In the genomic region with DNA sequence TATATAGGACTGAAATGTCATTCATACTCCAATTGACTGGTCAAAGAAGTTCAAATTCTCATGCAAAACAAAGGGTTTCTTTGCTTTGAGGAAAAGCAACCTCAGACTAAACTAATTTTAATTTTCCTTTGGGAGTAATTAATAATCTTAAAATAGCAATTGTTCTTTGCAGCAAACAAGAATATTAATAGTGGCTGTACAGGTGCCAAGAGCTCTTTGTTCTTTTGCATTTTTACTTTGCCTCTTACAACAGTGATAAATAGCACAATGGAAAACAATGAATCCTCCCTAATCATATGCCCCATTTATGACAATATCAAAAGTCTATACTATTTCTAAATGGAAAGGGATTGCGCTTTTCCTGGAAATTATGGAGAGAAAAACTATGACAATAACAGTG, we compare ENCODE assay signal across 19 mouse cellular contexts. TPM values are rescaled to one million over a fixed set of nuclear protein-coding genes. Genes with fewer than 3 reads are reported as not detected.
A peak's percentile ranks its signal among the peaks of the same experiment; 100 is the strongest.
DNase-seq lines count a peak whose midpoint lies in the region; ATAC-seq and TF ChIP-seq lines count a peak whose summit lies in the region.
"Had no signal": no experiment of that assay in that cellular context is flagged by ENCODE, and none has a peak within 500 bp of the region (broad histone marks: within the 10 kb centered on the region; RNA-seq: fewer than 3 reads in every experiment).

No protein-coding gene starts in this region.

- peaks cover 3% of the 10 kb centered on the region; the same call in 1 of the 2 replicates for H3K4me1 ChIP-seq in kidney, adult 2 months (ENCODE audit: control insufficient read depth, insufficient read depth, low read length)
- H3K4me1 ChIP-seq in liver, embryonic 12.5 days, result peaks cover 87% of the 10 kb centered on the region
- H3K4me1 ChIP-seq in liver, embryonic 14.5 days (replicated peaks; ENCODE audit: control insufficient read depth in 2 of 2, insufficient read depth in 2 of 2, low read length in 1 of 2), result peaks cover 61 to 67% of the 10 kb centered on the region in 2 experiments

- no peak overlapping the region for H3K4me3 ChIP-seq in kidney, adult 2 months (ENCODE audit: insufficient read depth, low read depth, low read length)
- H3K4me3 ChIP-seq in liver, embryonic 12.5 days, result no peak overlapping the region
- H3K4me3 ChIP-seq in liver, embryonic 14.5 days (ENCODE audit: insufficient read depth in 1 of 2, low read depth in 2 of 2, low read length in 2 of 2), result no peak overlapping the region; a peak in 1 of 4 replicates
- H3K4me3 ChIP-seq: embryonic facial prominence, embryonic 13.5 days; forebrain, embryonic 12.5 days; heart, embryonic 12.5 days; hindbrain, embryonic 15.5 days had no signal

- TF ChIP-seq POLR2A in kidney, adult 2 months (IDR thresholded peaks at IDR 0.05; ENCODE audit: low read depth, low read length), result no peak

- H3K27ac ChIP-seq in kidney, adult 2 months (ENCODE audit: insufficient read depth, low read depth, low read length), result no peak overlapping the region
- peak overlapping the region; percentile 89 for H3K27ac ChIP-seq in liver, embryonic 12.5 days
- peak overlapping the region; percentile 79 for H3K27ac ChIP-seq in liver, embryonic 14.5 days
- H3K27ac ChIP-seq: embryonic facial prominence, embryonic 13.5 days; forebrain, embryonic 12.5 days; hindbrain, embryonic 15.5 days had no signal

- H3K9ac ChIP-seq in liver, embryonic 12.5 days, result peak overlapping the region; percentile 59
- peak overlapping the region; percentile 61 for H3K9ac ChIP-seq in liver, embryonic 14.5 days (replicated peaks)
- H3K9ac ChIP-seq: embryonic facial prominence, embryonic 13.5 days; forebrain, embryonic 12.5 days; heart, embryonic 12.5 days; hindbrain, embryonic 15.5 days had no signal

- no peak for ATAC-seq in liver, embryonic 12.5 days
- no peak for ATAC-seq in liver, embryonic 14.5 days (ENCODE audit: insufficient read depth)
- ATAC-seq: forebrain, embryonic 16.5 days had no signal

- WGBS in kidney, adult 2 months, result 91% methylated on average over 1 of the region's 1 CpGs
- WGBS in liver, embryonic 12.5 days (ENCODE audit: insufficient replicate concordance), result 93% methylated on average over 1 of the region's 1 CpGs
- WGBS in liver, embryonic 14.5 days (ENCODE audit: insufficient replicate concordance), result 93% methylated on average over 1 of the region's 1 CpGs

- TF ChIP-seq EP300 in liver, embryonic 14.5 days (IDR thresholded peaks at IDR 0.05; ENCODE audit: low read depth), result no peak

- no peak for TF ChIP-seq CTCF in kidney, adult 2 months (conservative IDR thresholded peaks at IDR 0.05; ENCODE audit: insufficient read depth, insufficient read length, low read depth, low read length)
- TF ChIP-seq CTCF in liver, embryonic 14.5 days (IDR thresholded peaks at IDR 0.05; ENCODE audit: low read depth), result no peak

- no peaks in the 10 kb centered on the region for H3K9me3 ChIP-seq in liver, embryonic 12.5 days (replicated peaks)
- no peaks in the 10 kb centered on the region for H3K9me3 ChIP-seq in liver, embryonic 14.5 days (ENCODE audit: control insufficient read depth, low read length)
- H3K9me3 ChIP-seq: embryonic facial prominence, embryonic 13.5 days; forebrain, embryonic 12.5 days; hindbrain, embryonic 15.5 days had no signal

- peak; percentile 39 for DNase-seq in kidney, adult 2 months
- DNase-seq in kidney, postnatal 4 days, result no peak
- DNase-seq in liver, embryonic 14.5 days (ENCODE audit: low read depth in 3 of 3, low spot score in 3 of 3), result no peak
- no peak for DNase-seq in c-Kit-positive CD71-positive TER-119-positive erythroid progenitor cells, embryonic 14.5 days (ENCODE audit: low spot score)
- no peak for DNase-seq in thymus, adult 18-20 months
- DNase-seq: adrenal gland, adult 8-10 months; adrenal gland, postnatal 36 days; cerebellum, adult 11-12 months; cerebellum, adult 9-10 months; cerebellum, postnatal 25 days; gastrocnemius, postnatal 36 days; heart, adult 11 months had no signal

- peak overlapping the region; percentile 48 for H3K4me2 ChIP-seq in liver, embryonic 12.5 days
- H3K4me2 ChIP-seq in liver, embryonic 14.5 days (ENCODE audit: low read depth), result peak overlapping the region; percentile 44
- H3K4me2 ChIP-seq: embryonic facial prominence, embryonic 13.5 days; forebrain, embryonic 12.5 days; heart, embryonic 12.5 days; hindbrain, embryonic 15.5 days had no signal

- no peaks in the 10 kb centered on the region for H3K27me3 ChIP-seq in kidney, adult 2 months (replicated peaks; ENCODE audit: control insufficient read depth, insufficient read depth, low read length)
- no peaks in the 10 kb centered on the region for H3K27me3 ChIP-seq in liver, embryonic 12.5 days (replicated peaks)
- no peaks in the 10 kb centered on the region for H3K27me3 ChIP-seq in liver, embryonic 14.5 days (ENCODE audit: control insufficient read depth, insufficient read depth, low read length)
- H3K27me3 ChIP-seq: embryonic facial prominence, embryonic 13.5 days; heart, embryonic 12.5 days; hindbrain, embryonic 15.5 days had no signal

- H3K36me3 ChIP-seq in kidney, adult 2 months (ENCODE audit: control insufficient read depth, insufficient read depth, low read length), result peaks cover 1% of the 10 kb centered on the region; the same call in 1 of the 2 replicates
- peaks cover 37% of the 10 kb centered on the region for H3K36me3 ChIP-seq in liver, embryonic 12.5 days
- H3K36me3 ChIP-seq in liver, embryonic 14.5 days (replicated peaks; ENCODE audit: control insufficient read depth, insufficient read depth, low read depth), result peaks cover 24% of the 10 kb centered on the region
- H3K36me3 ChIP-seq: embryonic facial prominence, embryonic 13.5 days; forebrain, embryonic 12.5 days; hindbrain, embryonic 15.5 days had no signal

RNA-seq across cellular contexts. Expression of gene Gm10300, which starts 46.7 kb away (rescaled TPM):
- 0.09 and 0.27 TPM in 2 replicates for polyA plus RNA-seq in kidney, adult 2 months (2012; rRNA removed)
- 0.42 and 0.45 TPM in 2 replicates for polyA plus RNA-seq in liver, embryonic 12.5 days (2016; fragmentation: Nextera tagmentation; extraction: Ambion mirVana)
- polyA plus RNA-seq in liver, embryonic 14.5 days (2012; rRNA removed), result 0.11 and 0.15 TPM in 2 replicates
- 0.32 and 0.40 TPM in 2 replicates for polyA plus RNA-seq in liver, embryonic 14.5 days (2014; fragmentation: Nextera tagmentation; extraction: Ambion mirVana)
- polyA plus RNA-seq: forebrain, embryonic 16.5 days; frontal cortex, adult 2 months; hindbrain, embryonic 15.5 days had no signal

RNA-seq across cellular contexts. Expression of gene Epb41, which starts 47.3 kb away (rescaled TPM):
- polyA plus RNA-seq in kidney, adult 2 months (2012; rRNA removed), result 69.8 and 73.8 TPM in 2 replicates
- polyA plus RNA-seq in liver, embryonic 12.5 days (2016; fragmentation: Nextera tagmentation; extraction: Ambion mirVana), result 177 and 187 TPM in 2 replicates
- 105 and 113 TPM in 2 replicates for polyA plus RNA-seq in liver, embryonic 14.5 days (2012; rRNA removed)
- 153 and 166 TPM in 2 replicates for polyA plus RNA-seq in liver, embryonic 14.5 days (2014; fragmentation: Nextera tagmentation; extraction: Ambion mirVana)
